ENCODE assay signal across 8 mouse cellular contexts in genomic region chr8:86884489-86885463, GRCm38 (mm10). TPM values are rescaled to one million over a fixed set of nuclear protein-coding genes. Genes with fewer than 3 reads are reported as not detected.
DNase-seq lines count a peak whose midpoint lies in the region; ATAC-seq and TF ChIP-seq lines count a peak whose summit lies in the region.

Gene N4bp1, minus strand, starts transcription at chr8:86885258.

- peak; percentile 70 for ATAC-seq in activated CD4-positive, CD25-positive, alpha-beta regulatory T cell, adult 4 months
- ATAC-seq in common myeloid progenitor, adult 5-6 weeks (replicated peaks; ENCODE audit: low read depth, poor library complexity, severe bottlenecking) = peak; percentile 74
- ATAC-seq in hindbrain, postnatal 0 days = peak; percentile 94

- H3K9me3 ChIP-seq in hindbrain, postnatal 0 days (ENCODE audit: low read length) = no peaks in the 10 kb centered on the region

- TF ChIP-seq CTCF in gastrocnemius, adult 2 months (IDR thresholded peaks at IDR 0.05) = no peak
- TF ChIP-seq CTCF in hindbrain, postnatal 0 days (IDR thresholded peaks at IDR 0.05; ENCODE audit: low read depth) = no peak
- TF ChIP-seq CTCF in left cerebral cortex, adult 2 months (IDR thresholded peaks at IDR 0.05) = no peak

- H3K9ac ChIP-seq in hindbrain, postnatal 0 days (replicated peaks; ENCODE audit: low read length) = peak within 1 kb of the TSS; percentile 94

- H3K79me2 ChIP-seq in macrophage (ENCODE audit: inconsistent target) = peaks cover 48% of the 10 kb centered on the region

- DNase-seq in gastrocnemius, adult 2 months = peak; percentile 97
- DNase-seq in hindbrain, postnatal 0 days (ENCODE audit: low spot score) = peak; percentile 97
- peak; percentile 92 to 93 for DNase-seq in left cerebral cortex, adult 2 months (ENCODE audit: extremely low spot score in 1 of 2, low spot score in 2 of 2)
- DNase-seq in retina, postnatal 7 days (ENCODE audit: low read depth, low spot score) = peak; percentile 87
- DNase-seq in urinary bladder, adult 18-20 months (ENCODE audit: low spot score in 2 of 2) = peak; percentile 71 to 90

- intact Hi-C loops in gastrocnemius, adult 2 months (cut with DNase I) = no loop called here
- intact Hi-C loops in left cerebral cortex, adult 2 months (cut with DNase I) = loop anchor here (1.0 kb wide), 2 partner anchors 139 to 261 kb away; partner anchors contain the start of genes Gm10638 and Siah1a

- H3K4me3 ChIP-seq in gastrocnemius, adult 2 months = peak within 1 kb of the TSS; percentile 86
- peak within 1 kb of the TSS; percentile 95 for H3K4me3 ChIP-seq in hindbrain, postnatal 0 days (ENCODE audit: low read length)
- H3K4me3 ChIP-seq in left cerebral cortex, adult 2 months = peak within 1 kb of the TSS; percentile 92
- peak within 1 kb of the TSS; percentile 69 for H3K4me3 ChIP-seq in macrophage (ENCODE audit: inconsistent target)

- H3K27me3 ChIP-seq in hindbrain, postnatal 0 days (ENCODE audit: insufficient read depth, low read length) = no peaks in the 10 kb centered on the region

- no peaks in the 10 kb centered on the region for H3K36me3 ChIP-seq in hindbrain, postnatal 0 days (ENCODE audit: insufficient read depth, low read length)
- H3K36me3 ChIP-seq in macrophage (ENCODE audit: inconsistent target) = no peaks in the 10 kb centered on the region

- H3K27ac ChIP-seq in gastrocnemius, adult 2 months = peak within 1 kb of the TSS; percentile 92
- H3K27ac ChIP-seq in hindbrain, postnatal 0 days = peak within 1 kb of the TSS; percentile 95
- H3K27ac ChIP-seq in left cerebral cortex, adult 2 months = peak within 1 kb of the TSS; percentile 88
- peak within 1 kb of the TSS; percentile 29 for H3K27ac ChIP-seq in macrophage

- H3K4me1 ChIP-seq in hindbrain, postnatal 0 days (ENCODE audit: insufficient read depth, low read length) = peaks cover 15% of the 10 kb centered on the region

- peak within 1 kb of the TSS; percentile 91 for H3K4me2 ChIP-seq in hindbrain, postnatal 0 days (ENCODE audit: low read depth, low read length)

- WGBS in hindbrain, postnatal 0 days = under 1% methylated on average over 101 of the region's 119 CpGs
- under 1% methylated on average over 105 of the region's 119 CpGs for WGBS in macrophage (ENCODE audit: missing documents)

RNA-seq across cellular contexts. Expression of gene N4bp1, which starts in this region (rescaled TPM):
- polyA plus RNA-seq in activated CD4-positive, CD25-positive, alpha-beta regulatory T cell, adult 4 months (2017; shearing (Covaris generic)) = 10 to 100 TPM in 1 of 2 experiments, 1 to 10 TPM in 1; 10.0 to 11.8 TPM
- 15.8 and 16.1 TPM in 2 replicates for total RNA-seq in common myeloid progenitor, adult 5-6 weeks (2017)
- total RNA-seq in gastrocnemius, adult 2 months (2021) = 10 to 100 TPM; 16.6 to 18.2 TPM
- 12.8 and 15.5 TPM in 2 replicates for total RNA-seq in hindbrain, postnatal 0 days (2014; rRNA removed)
- polyA plus RNA-seq in hindbrain, postnatal 0 days (2015; fragmentation: Nextera tagmentation; extraction: Ambion mirVana) = 4.9 and 5.2 TPM in 2 replicates
- 10 to 100 TPM; 39.8 to 41.5 TPM for total RNA-seq in left cerebral cortex, adult 2 months (2021)
- 100 to 1,000 TPM in 21 of 26 experiments, 10 to 100 TPM in 5; 55.3 to 365 (median 171) TPM for total RNA-seq in macrophage (2018; cell fraction: chromatin; rRNA removed)
- total RNA-seq in macrophage (2018; cell fraction: cytosol; rRNA removed) = 10 to 100 TPM; 24.5 to 94.7 (median 48.1) TPM
- 100 to 1,000 TPM in 20 of 26 experiments, 10 to 100 TPM in 6; 49.0 to 306 (median 133) TPM for total RNA-seq in macrophage (2018; cell fraction: nucleus; rRNA removed)
- polyA plus RNA-seq in macrophage (2018) = 17.2 to 24.6 TPM (median 22.9 TPM) in 3 replicates

Comparison
In these comparisons a context has a peak if more than half of its experiments do, and no peak if none do; other contexts are left out.
1. Peak in every context shown above with its lines: DNase-seq, ATAC-seq, H3K4me3 ChIP-seq and H3K27ac ChIP-seq.
2. H3K27ac ChIP-seq: peak in every context shown above with its lines; median percentile 95 in hindbrain, postnatal 0 days; 92 in gastrocnemius, adult 2 months; 88 in left cerebral cortex, adult 2 months; 29 in macrophage.